Mouse (Mus musculus) heart, postnatal 25 days (tissue): ENCODE measurements around the gene Piezo1. TPM values are rescaled to one million over a fixed set of nuclear protein-coding genes. Genes with fewer than 3 reads are reported as not detected.
A peak's percentile ranks its signal among the peaks of the same experiment; 100 is the strongest.

ENCODE experiments used
- DNase-seq: peaks from one replicate; pipeline ENCODE4 v3.0.0; 2022; ENCODE audit warnings: low spot score
- intact Hi-C: fragments of 180-260 bp; cut with DNase I; formaldehyde crosslinking; loops from one replicate; pipeline ENCODE4 v1.15.1; 2025
- total RNA-seq, 2 experiments: library from RNA; stranded (reverse); gene quantifications; 2 replicates each; pipeline ENCODE4 v1.2.3; 2021

Gene Piezo1
- total RNA-seq, 2 experiments from 2014 or later = 17.2 to 19.1 TPM

DNA sequence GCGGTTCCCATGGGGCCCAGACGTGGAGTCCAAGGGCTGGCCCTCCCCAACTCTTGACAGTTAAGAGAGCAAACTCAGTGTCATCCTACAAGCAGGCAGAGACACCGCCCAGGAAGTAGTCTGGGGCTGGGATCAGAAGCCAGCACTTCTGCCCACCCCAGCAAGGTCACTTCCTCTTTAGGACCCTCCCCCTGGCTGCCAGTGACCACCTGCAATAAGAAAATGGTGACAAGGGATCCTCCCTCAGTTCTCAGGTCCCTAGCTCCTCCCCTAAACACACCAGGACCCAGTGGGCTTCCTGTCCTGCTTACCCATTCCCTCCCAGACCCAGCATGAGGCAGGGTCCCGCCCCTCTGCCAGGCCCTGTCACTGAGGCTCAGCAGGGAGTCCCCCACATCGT, 3.3 kb downstream of the Piezo1 start:
- DNase-seq = no peak
- intact Hi-C loops = loop anchor here (2.0 kb wide), 1 partner anchor 21 kb away; no protein-coding TSS in a partner anchor

DNA sequence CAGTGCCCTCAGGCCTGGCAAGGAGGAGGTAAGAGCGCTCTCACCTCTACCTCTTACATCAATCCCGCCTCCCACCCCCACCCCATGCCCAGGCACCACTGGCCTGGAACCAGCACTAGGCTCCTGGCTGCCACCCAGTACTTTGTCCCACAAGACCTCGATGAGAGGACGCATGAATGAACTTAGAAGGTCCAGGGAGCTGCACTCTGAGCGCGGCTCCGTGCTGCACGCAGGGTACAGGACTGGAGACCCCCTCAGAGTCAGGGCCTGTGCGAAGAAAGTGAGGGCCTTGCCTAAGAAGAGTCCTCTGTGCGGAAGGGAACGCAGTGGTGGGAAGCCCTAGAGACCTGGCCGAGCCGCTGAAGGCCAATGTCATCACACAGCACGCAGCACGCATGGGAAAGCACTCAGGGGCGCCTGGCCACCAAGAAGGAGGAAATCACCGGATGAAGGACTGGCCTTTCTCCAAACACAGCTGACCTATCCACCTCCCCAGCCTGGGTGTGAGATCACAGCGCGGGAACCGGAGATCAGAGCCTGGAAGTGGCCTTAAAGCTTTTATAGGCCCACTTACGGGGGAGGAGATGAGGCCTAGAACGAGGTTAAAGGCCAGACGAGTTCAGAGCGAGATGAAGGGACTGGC, 4.2 kb downstream of the Piezo1 start:
- peak; percentile 73 for DNase-seq
- intact Hi-C loops = loop anchor here (2.0 kb wide), 1 partner anchor 20 kb away; no protein-coding TSS in a partner anchor

DNA sequence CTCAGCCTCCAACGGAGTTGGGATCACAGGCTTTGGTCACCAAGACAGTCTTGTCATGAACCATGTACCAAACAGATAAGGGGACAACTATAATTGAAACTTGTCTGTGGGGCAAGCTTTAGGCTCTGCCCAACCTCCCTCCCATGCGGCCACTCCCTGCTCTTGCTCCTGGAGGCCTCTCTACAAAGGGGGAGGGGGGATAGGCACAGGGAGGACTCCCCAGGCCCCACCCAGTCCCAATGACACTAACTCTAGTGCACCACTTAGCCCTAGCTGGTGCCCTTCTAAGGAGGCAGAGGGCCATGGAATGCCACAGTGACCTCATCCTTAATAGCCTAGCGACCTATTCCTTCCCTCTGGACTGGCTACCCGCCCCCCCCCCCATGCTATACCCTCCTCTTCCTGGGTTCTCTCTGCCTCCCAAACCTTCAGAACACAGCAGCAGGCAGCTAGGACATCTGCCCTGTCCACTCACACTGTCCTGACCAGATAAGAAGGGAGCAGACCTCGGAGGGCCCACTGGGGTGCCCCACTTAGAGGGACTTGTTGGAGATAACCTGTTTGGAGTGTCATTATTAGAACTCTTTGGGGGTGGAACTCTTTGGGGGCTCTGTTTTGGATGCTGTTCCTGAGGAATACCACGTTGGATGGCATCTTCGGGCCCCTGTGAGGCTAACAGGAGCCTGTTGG, 4.9 kb downstream of the Piezo1 start:
- intact Hi-C loops = loop anchor here (2.0 kb wide), 1 partner anchor 19 kb away; no protein-coding TSS in a partner anchor

DNA sequence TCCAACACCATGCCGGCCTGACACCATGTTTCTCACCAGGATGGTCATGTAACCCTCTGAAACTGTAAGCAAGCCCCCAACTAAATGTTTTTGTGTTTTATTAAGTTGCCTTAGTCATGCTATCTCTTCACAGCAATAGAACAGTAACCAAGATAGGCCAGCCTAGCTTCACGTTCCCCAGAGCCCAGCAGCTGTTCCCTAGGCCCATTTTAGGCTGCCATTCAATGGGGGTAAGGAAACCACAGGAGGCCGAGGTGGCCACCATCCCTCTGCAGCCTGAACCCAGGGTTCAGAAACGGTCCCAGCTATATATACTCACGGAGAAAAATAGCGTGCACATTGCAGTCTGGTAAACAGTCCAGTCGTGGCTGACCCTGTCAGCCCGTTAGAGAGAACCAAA, 7.0 kb downstream of the Piezo1 start:
- DNase-seq = no peak
- intact Hi-C loops = no loop called here

More for the DNA sequence above, 4.9 kb downstream of the Piezo1 start:
- no peak for DNase-seq

DNA sequence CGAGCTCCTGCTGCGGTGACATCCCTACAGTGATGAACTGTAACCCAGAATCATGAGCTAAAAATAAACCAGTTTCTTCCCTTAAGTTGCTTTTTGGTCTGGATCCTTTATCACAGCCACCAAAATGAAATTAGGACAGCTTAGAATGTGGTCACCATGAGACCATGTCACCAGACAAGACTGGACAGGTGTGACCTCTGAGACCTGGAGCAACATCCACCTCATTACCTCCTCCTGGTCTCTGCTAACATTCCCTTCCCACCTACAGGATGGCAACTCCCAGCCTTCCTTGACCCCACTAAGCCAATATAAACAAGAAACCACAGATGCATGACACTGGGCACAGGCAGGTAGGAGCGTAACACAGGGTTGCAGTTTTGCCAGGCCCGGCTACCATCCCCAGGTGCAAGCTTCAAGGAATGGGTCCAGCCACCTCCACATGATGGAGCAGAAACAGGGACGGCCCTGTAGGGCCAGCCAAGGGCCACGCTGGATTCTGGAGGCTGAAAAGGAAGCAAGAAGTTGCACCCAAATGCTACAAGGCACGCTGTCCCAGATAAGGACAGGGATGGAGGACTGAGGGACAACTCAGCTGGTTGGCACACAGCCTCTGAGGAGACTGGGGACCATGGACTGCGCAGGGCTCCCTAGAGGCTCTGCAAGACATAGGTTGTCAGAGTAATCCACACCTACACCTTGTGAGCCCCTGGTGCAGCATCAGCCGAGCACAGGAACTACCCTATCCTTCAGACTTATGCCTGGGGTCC, 12.6 kb downstream of the Piezo1 start:
- intact Hi-C loops = no loop called here
- DNase-seq = no peak

DNA sequence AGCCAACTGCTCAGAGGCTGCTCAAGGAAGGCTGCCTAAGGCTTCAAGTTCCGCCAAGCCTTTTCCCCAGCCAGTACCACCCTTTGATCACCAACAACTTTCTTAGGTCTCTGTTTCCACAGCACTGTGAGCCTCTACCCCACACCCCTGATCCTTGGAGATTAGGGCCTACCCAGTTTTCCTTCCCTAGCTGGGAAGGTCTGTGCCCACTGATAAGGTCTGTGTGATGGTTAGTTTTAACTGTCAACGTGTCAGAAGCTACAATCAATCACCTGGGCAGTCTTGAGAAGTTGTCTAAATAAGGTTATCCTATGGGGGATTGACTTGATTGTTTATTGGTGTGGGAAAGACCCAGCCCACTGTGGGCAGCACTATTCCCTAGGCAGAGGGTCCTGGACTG, 13.3 kb downstream of the Piezo1 start:
- intact Hi-C loops = no loop called here
- DNase-seq = no peak

DNA sequence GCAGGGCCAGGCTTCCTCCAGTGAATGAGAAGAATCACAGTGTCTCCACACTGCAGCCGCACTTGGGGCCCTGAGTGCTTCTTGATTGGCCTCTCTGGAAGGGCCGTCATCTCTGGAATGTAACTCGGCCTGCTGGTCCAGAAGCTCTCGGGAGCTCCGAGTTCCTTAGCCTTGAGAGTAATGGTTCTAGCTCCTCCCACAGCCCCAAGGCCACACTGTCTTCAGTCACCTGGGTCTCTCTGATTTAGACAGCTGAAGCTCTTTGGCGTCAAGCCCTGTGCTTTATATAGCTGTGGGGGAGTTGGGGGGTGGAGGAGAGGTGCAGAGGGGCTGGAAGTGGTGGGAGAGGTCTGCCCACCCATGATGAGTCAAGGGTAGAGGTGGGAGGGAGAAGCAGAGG, 14.1 kb downstream of the Piezo1 start:
- DNase-seq = no peak
- intact Hi-C loops = no loop called here

DNA sequence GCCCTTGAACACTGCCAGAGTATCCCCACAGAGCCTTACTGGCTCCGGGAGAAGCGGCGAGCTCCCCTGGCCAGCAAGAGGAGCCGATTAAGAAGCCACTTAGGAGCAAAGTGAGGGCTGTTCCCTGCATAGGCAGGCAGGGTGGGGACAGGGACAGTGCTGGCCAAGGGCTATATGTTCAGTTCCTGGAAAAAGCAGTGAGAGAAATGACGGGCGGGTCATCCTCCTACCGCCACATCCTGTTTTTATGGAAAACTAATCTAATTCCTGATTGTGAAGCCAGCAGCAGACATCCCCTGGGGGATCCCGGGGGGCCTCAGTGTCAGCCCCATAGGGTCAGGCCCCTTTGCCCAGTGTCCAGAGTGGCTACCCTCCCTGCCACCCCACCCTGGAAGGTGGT, 19.8 kb downstream of the Piezo1 start:
- no peak for DNase-seq
- intact Hi-C loops = no loop called here

DNA sequence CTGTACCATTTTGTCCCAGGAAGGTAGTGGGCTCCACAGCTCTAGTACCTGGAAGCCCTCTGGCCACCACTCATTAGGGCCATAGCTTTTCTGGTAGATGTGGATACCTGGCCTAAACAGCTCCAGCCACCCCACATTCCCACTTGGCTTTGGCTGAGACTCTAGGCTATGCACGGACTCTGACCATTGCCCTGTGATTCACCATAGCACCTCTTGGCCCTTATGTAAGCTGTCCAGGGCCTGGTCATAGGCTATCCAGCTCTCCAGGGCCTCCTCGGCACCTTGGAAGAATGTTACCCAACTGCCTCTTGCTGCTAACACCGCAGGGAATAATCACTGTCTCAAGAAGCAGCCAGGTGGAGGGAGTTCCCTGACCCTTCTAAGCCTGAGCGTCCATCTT, 22.0 kb downstream of the Piezo1 start:
- no peak for DNase-seq
- intact Hi-C loops = no loop called here

DNA sequence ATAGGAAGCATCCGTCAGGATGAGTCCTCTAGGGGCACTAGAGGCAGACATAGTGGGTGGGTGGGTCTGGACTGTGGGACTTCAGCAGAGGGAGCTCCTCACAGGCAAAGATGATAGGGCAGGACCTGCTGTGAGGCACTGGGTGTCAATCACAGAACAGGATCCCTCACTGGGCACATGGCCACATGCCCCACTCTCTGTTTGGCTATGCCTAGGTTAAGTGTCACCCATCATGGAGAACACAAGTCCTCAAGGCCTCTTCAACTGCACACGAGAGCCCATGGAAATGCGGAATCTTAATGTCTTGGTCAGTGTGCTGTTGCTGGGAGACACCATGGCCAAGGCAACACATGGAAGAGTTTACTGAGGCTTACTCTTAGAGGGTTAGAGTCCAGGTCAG, 23.2 kb downstream of the Piezo1 start:
- intact Hi-C loops = loop anchor here (2.0 kb wide), 1 partner anchor 19 kb away; no protein-coding TSS in a partner anchor
- DNase-seq = no peak

DNA sequence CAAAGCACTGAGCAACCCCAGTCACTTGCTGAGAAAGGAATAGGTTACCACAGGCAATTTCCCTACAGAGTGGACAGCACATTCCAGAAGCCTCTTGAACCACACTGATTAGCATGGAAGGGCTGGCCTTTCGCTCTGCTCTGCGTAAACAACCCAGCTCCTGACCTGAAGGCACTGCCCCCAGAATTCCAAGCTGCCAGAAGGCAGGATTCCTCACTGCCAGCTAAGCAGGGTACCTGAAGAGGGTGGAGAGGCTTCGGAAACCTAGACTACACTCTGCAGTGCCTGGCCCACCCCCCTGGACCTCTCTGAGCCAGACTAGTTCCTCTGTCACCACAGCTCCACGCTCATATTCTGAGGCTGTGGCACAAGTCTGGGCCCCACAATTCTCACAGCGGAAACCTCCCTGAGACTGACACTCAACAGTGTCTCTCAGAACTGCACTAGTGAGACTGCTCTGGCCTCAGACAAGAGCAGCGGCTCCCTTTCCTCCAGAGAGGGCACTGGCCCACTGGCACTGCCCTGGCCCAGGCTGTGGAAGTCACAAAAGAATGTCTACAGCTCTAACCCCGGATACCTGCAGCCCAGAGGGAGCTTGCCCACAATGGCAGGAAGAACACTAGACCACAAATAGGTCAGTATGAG, 24.5 kb downstream of the Piezo1 start:
- no peak for DNase-seq
- intact Hi-C loops = loop anchor here (2.0 kb wide), 1 partner anchor 20 kb away; no protein-coding TSS in a partner anchor

DNA sequence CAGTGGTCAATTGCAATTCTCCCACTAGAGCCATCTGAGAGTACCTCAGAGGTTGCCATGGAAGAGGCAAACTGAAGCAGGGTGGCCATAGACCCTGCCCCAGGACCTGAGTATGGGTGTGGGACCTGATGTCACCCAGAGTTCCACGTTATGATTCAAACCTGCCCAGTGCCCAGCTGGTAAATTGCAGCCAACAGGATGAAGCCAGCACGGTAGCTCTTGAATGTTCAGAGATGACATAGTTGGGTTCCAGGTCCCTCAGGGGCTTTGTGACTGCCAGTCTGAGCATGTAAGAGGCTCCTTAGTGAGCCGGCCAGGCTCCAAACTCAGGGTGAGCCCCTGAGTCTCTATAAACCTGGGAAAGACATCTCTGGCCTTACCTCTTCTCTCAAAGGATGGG, 25.0 kb downstream of the Piezo1 start:
- no peak for DNase-seq
- intact Hi-C loops = loop anchor here (2.0 kb wide), 1 partner anchor 21 kb away; no protein-coding TSS in a partner anchor

DNA sequence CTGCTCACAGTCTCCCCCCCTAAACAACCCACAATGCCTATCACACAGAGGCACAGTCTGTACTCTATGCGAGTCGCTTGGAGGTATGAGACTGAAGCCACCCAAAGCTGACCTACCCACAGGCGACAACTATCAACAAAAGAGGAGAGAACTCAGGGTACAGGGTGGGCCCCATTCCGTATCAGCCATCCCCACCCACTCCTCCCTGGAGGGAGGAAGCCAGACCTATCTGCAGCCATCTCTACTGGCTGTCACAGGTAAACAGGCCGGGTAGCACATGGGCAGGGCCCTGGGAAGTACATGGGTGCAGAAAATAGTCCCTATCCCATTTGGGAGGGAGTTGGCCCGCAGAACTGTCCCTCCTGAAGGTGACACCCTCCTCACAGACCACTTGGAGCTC, 26.1 kb downstream of the Piezo1 start:
- DNase-seq = no peak
- intact Hi-C loops = no loop called here

DNA sequence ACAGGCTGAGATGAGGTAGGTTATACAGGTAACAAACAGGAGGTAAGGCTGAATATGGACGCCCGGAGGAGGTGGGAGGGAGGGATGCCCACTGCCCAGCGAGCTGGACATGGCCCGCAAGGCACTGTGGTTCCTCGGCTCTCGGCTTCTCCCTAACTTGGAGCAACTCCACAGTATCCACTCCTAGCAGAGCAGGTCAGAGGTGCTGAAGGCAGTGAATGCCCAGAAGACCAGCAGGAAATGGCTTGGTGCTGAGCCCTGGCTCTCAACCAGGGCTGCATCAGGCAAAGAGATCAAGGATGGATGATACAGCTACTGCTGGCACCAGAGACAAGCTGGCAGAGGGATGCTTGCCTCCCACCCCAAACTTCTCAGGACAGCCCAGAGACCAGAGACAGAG, 26.6 kb downstream of the Piezo1 start:
- intact Hi-C loops = no loop called here
- no peak for DNase-seq

DNA sequence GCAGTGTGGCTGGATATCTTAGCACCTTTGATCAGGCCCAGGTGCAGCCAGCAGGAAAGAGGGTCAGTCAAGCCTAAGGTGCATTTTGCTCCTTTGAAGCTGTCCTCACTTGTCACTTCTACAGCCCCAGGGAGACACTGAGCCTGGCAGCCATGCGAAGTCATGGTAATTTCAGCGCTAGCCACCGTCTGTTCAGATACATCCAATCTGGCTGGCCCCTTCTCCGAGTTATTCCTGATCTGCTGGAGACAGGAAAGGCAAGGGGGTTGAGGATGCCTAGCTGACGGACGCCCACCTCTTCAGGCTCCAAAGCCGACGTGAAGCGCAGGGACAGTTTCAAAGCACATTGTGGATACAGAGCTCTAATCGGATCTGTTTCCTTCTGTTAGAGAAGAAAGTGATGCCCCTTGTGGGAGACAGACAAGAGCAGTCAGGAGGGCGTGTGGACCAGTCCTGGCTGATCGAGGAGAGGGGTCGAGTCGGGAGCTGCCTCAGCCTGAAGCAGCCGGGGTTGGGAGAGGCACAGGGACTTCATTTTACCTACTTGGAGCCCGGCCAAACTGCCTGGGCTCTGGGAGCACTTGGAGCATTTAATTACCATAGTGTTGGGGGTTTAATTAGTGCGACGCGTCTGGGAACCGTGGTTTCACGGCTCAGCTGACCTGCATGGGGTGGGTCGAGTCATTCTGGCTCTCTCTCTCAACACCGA, 27.3 kb downstream of the Piezo1 start:
- intact Hi-C loops = no loop called here
- DNase-seq = no peak

DNA sequence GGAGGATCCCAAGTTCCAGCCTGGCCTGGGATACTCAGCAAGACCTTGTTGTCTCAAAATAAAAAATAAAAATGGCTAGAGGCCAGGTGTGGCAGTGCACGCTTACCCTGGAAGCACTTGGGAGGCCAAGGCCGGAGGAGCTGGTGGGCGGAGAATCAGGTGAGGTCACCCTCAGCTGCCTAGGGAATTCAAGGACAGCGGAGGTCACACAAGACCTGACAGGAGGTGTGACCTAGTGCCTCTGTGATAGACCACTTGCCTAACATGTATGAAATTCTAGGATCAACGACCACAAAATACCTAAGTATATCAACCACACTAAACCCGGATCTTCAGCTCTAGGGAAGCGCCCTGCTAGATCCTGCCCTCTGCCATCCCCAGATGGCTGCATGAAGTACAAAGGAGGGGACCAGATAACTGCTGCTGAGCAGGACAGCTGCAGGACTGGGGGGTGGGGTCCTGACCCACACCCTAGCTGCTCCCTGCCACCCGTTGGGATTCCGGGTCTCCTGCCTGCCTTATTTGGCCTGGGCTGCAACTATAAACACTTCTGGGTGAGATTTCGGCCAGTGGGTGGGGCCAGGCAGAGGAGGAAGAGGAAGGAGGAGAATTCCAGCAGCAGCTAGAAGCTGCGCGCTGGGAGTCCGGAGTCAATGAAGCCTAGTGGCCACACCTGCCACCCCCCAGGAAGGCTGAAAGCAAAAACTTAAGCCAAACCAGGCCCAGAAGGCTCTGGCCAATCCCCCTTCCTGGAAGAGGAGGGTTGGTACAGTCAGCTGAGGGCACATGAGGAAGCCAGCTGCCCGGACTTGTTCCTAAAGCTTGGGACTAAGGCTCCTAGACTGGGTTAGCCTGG, 28.1 kb downstream of the Piezo1 start:
- intact Hi-C loops = no loop called here
- peak; percentile 72 for DNase-seq

DNA sequence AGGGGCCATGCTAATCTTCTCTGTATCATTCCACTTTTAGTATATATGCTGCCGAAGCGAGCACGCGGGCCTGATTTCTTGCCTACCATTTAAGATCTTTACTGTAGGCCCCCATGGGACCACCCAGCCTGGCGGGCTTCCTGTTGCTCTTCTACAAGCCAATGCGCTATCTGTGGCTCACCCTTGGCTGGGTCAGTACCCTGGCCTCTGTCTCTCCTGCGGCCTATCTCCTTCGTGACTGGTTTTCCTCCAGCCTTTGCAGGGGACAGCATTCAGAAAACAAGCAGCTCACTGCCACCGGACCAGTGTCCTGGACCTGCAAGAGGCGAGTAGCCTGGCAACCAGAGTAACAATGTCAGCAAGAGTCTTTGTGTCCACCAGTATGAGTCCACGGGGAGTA, 30.5 kb downstream of the Piezo1 start:
- intact Hi-C loops = no loop called here
- no peak for DNase-seq

DNA sequence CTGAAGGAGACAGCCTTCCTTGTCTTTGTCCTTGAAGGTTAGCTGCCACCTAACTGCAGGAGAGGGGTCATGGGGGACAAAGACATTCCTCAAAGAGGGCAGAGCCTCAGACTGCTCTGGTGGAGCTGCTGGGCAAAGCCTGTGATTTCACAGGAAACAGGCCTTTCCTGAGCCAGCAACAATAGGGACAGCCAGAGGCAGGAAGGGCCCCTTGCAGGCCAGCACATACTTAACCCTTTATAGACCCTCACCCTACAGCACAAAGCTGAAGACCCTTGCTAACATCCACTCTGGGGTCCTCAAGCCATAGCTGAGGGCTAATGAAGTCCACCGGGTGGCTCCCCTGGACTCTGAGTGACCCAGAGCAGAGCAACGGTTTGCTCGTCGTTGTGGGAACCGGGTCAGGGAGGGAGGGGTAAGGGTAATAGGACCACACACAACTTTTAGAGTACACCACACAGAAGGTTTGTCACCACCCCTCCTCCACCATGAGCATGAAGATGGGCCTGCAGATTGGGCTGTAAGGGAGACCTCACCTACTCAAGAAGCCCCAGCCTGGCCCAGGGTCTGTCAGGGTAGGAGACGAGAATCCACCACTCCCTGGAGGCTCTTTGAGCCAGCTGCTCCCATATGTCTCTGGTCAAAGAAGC, 33.5 kb downstream of the Piezo1 start:
- DNase-seq = peak; percentile 58
- intact Hi-C loops = no loop called here
